Mouse (Mus musculus): ENCODE measurements at regions not wholly inside any gene's neighbourhood (a gene's known extent, or its start where the extent isn't known, plus 50 kb on each side); places are given as distances from the start of the nearest gene placed in this dataset.

DNA sequence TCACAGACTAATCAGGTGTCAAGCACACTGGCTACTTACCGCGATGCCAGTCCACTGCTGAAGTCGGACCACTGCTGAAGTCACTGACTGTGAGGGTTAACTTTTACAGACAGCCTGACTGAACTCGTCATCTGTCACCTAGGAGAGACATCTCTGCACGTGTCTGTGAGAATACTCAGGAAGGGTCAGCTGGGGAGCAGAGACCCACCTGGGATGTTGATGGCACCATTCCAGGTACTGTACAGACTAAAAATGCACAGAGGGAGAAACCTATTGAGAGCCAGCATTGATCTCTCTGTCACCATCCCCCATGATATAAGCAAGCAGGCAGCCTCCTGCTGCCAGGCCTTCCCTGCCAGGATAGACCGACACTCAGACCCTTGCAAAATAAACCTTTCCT, 447.5 kb upstream of the Jarid2 start:
- DNase-seq (ENCODE audit: low spot score in 2 of 2): no peak

- DNase-seq (ENCODE audit: low spot score in 2 of 2): no peak
Measured at GRCm38 (mm10) chr13:44282306-44282705, 447.0 kb upstream of the Jarid2 start.

- DNase-seq (ENCODE audit: low spot score in 2 of 2): peak in 1 of 2 experiments; percentile 44
Measured at GRCm38 (mm10) chr13:44282731-44283571, 446.3 kb upstream of the Jarid2 start.

DNA sequence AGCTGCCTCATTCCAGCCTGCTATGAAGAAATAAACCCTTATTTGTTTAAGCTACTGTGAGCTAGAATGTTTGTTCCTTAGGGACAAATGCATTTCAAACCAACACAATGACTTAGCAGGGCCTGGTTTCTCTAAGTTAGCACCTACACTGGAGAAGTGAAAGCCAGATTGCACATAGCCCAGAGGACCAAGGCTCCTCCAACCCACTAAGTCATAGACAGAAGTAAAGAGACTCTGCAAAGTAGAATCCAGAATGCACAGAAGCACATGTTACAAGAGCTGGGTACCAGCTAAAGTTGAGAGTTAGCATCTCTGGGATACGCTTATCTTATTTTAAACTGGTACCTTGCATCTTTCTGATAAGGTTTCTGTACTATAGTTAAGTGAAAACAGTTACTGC, 443.4 kb upstream of the Jarid2 start:
- DNase-seq (ENCODE audit: low spot score in 2 of 2): no peak

DNA sequence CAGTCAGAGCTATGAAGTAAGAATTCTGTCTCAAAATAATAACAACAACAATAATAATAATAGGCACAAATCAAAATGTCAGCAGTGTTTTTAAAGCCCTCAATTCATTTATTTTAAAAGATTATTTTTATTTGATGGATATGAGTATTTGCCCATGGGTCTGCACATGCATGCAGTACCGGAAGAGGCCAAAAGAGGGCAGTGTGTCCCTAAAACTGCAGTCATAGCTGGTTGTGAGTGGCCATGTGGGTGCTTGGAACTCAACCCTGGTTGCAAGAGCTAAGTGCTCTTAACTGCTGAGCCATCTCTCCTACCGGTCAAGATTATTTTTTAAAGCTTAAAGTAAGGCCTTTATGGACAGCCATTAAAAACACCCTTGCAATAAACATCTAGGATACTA, 439.1 kb upstream of the Jarid2 start:
- no peak for DNase-seq (ENCODE audit: low spot score in 2 of 2)

GRCm38 (mm10) chr13:44292476-44293056, 436.7 kb upstream of the Jarid2 start:
- DNase-seq (ENCODE audit: low spot score in 2 of 2): no peak

DNA sequence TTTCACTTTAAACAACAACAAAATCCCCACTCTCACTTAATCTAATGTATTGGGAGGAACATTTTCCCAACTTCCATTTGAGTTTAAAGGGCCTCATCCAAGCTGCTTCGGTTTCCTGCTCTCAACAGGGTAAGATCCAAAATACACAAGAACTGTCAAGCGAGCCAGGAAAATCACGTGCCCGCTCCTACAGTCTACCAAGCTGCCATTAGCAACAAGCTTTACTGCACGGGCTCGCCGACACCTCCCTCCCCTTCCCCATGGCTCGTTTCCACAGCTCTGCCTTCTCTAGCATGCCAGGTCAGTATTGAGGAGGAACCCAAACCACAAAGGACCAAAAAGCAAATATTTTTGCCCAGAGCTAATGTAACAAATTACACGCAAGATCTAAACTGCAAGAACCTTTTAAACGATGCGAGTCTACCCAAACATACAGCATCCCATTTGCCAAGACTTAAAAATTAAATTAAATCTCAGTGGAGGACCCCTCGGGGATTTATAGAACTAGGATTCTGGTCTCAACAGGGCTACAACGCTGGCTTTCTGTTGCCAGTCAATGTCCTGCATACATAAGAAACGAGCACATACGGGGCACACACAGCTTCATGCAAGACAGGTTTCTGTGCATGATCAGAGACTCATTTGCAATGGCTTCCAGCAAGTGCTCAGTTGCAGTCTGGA, 435.4 kb upstream of the Jarid2 start:
- peak in 1 of 2 experiments; percentile 55 for DNase-seq (ENCODE audit: low spot score in 2 of 2)

GRCm38 (mm10) chr13:44295621-44296020, 433.7 kb upstream of the Jarid2 start:
- no peak for DNase-seq (ENCODE audit: low spot score in 2 of 2)

GRCm38 (mm10) chr13:44300611-44301010, 428.7 kb upstream of the Jarid2 start:
- peak in 1 of 2 experiments; percentile 27 for DNase-seq (ENCODE audit: low spot score in 2 of 2)

DNA sequence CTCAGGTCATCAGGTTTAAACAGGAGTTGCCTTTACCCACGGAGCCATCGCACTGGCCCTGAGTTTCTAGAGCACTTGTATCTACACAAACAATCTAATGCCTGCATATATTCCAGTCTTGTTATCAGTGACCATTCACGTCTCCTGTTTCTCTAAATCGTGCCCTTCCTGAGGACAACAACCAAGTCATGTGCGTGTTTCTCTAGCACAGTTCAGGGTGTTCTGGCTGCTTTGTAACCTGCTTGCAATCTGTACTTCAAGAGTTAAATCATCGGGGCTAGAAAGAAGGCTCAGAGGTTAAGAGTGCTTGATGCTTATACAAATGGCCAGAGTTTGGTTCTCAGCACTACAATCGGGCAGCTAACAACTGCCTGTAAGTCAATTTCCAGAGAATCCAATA, 428.1 kb upstream of the Jarid2 start:
- DNase-seq (ENCODE audit: low spot score in 2 of 2): no peak

- DNase-seq (ENCODE audit: low spot score in 2 of 2): peak in 1 of 2 experiments; percentile 20
Measured at GRCm38 (mm10) chr13:44301936-44302335, 427.3 kb upstream of the Jarid2 start.

DNA sequence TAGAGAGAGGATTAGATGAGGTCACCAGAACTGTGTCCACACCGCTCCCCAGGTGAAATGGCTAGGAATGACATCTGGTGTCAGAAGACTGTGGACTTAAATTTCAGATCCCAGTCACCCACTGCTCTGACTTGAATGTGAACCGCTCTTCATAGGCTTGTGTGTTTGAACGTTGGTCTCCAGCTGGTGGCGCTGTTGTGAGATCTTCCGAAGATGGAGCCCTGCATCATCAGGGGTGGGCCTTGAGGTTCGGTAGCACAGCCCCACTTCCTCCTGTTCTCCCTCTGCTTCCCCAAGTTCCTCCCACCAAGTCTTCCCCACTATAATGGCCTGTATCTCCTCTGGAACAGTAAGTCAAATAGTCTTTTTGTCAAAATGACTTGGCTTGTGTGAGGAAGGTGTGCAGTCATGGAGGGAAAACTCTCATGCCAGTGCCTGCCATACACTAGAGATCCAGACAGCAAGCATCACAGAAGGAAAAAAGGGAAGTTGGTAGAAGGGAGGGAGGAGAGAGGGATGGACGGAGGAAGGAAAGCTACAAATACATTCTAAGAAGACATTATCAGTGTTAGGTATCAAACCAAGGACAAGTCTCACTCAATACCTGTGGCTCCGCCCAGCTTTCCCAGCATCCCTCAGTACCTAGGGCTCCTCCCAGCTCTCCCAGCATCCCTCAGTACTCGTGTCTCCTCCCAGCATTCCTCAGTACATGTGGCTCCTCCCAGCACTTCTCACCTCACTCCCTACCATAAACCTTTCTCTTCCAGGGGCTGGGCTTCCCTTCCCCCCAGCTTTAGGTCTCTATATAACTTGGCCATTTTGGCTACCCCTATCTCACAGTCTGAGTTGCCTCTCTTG, 423.9 kb upstream of the Jarid2 start:
- no peak for DNase-seq (ENCODE audit: low spot score in 2 of 2)

GRCm38 (mm10) chr13:44306275-44307050, 422.8 kb upstream of the Jarid2 start:
- peak in 1 of 2 experiments; percentile 15 for DNase-seq (ENCODE audit: low spot score in 2 of 2)

GRCm38 (mm10) chr13:44308227-44308626, 421.0 kb upstream of the Jarid2 start:
- no peak for DNase-seq (ENCODE audit: low spot score in 2 of 2)

DNA sequence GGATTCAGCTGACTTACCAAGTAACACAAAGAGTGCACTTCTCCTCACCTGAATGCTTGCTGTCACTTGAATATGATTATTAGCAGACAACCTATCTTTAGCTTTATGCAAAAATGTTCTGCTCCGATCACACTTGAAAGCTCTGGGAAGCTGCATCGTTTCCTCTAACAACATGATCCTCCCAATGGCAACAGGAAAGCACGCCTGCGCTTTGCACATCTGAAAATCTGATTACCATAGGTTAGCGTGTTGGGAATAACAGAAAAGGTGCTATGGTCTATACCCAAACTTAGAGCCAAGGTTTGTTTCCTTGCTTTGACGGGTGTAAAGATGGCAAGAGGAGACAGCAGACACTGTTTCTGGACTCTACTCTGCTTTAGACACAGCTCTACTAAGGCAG, 417.0 kb upstream of the Jarid2 start:
- no peak for DNase-seq (ENCODE audit: low spot score in 2 of 2)

GRCm38 (mm10) chr13:44316747-44317446, 412.4 kb upstream of the Jarid2 start:
- no peak for DNase-seq (ENCODE audit: low spot score in 2 of 2)

- no peak for DNase-seq (ENCODE audit: low spot score in 2 of 2)
Measured at GRCm38 (mm10) chr13:44317596-44317995, 411.7 kb upstream of the Jarid2 start.

DNA sequence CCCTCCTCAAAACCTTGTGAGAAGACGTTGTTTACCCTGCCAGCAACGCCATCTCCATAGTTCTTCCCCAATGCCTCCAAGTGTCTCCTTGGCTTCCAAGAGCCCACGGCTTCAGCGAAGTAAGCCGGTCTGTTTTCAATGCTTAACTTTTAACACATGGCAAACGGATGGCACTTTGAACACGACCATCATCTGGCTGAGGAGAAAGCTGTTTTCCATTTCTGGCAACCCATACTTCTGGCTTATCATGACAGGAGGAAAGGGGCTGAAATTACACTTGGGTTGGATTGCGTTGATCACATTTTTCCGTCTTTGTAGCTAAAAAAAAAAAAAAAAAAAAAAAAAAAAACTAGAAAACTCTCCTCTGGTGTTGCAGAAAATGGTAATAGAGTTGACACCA, 410.2 kb upstream of the Jarid2 start:
- DNase-seq (ENCODE audit: low spot score in 2 of 2): no peak

GRCm38 (mm10) chr13:44319511-44319910, 409.8 kb upstream of the Jarid2 start:
- no peak for DNase-seq (ENCODE audit: low spot score in 2 of 2)

GRCm38 (mm10) chr13:44320311-44320710, 409.0 kb upstream of the Jarid2 start:
- DNase-seq (ENCODE audit: low spot score in 2 of 2): no peak
